Mouse (Mus musculus): ENCODE results near the gene Snn.

Snn gene

DNA sequence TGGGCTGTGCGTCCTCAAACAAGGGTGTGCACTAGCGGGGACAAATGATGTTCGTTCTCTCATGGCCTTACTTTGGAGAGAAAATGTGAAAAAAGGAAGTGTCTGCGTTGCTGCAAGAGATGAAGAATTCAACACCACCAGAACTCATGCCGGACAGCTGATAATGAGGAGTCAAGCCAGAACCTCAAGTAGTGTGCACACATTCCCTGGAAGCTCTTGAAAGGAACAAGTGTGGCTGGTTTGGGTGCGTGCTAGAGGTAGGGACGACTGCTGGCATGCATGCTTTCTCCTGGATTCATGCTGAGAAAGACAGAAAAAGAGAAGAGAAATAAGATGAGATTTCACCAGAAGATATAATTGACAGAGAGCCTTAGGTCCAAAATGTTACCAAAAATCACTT is 13.6 kb upstream of the Snn start:
- DNase-seq (ENCODE audit: low spot score in 2 of 2) = no peak

GRCm38 (mm10) chr16:11050226-11050625 is 10.5 kb upstream of the Snn start:
- no peak for DNase-seq (ENCODE audit: low spot score in 2 of 2)

DNA sequence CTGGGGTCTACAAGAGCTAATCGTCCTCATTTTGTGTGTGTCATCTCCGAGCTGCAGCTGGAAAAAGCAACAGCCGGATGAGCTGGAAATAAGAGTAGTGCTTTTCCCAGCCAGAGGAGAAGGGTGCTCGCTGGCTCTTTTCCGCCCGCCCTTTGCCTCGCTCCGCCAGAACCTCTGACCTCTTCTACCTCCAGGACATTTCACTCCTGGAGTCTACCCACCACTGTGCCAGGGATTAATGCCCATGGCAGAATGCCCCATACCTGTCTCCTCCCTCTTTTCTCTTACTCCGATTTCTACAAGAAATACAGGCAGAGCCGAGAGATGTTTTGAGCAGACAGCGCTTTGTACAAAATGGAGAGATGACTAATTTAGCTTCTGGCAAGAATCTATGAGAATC is 9.6 kb upstream of the Snn start:
- DNase-seq (ENCODE audit: low spot score in 2 of 2) = no peak

- DNase-seq (ENCODE audit: low spot score in 2 of 2) = peak; percentile 53 to 59
These were observed 6.3 kb upstream of the Snn start for GRCm38 (mm10) chr16:11054409-11054808.

DNA sequence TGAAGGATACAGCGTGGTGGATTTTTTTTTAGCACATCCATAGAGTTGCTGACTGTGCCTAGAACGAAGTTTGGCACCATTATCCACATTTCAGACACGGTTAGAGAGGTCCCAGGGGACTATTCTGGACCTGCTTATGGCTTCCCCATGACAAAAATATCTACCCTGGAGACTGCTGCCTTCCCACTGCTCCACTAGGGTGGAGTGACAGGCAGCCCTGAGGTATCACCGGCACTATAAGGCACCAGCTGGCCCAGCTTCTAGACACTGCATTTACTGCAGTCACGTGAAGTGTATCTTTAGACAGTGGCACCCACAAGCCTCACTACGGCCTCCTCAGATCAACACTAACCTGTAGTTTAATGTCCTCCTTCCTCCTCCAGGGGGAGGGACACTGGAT is 5.9 kb upstream of the Snn start:
- DNase-seq (ENCODE audit: low spot score in 2 of 2) = no peak

- no peak for DNase-seq (ENCODE audit: low spot score in 2 of 2)
These were observed 4.8 kb upstream of the Snn start for GRCm38 (mm10) chr16:11055916-11056315.

DNA sequence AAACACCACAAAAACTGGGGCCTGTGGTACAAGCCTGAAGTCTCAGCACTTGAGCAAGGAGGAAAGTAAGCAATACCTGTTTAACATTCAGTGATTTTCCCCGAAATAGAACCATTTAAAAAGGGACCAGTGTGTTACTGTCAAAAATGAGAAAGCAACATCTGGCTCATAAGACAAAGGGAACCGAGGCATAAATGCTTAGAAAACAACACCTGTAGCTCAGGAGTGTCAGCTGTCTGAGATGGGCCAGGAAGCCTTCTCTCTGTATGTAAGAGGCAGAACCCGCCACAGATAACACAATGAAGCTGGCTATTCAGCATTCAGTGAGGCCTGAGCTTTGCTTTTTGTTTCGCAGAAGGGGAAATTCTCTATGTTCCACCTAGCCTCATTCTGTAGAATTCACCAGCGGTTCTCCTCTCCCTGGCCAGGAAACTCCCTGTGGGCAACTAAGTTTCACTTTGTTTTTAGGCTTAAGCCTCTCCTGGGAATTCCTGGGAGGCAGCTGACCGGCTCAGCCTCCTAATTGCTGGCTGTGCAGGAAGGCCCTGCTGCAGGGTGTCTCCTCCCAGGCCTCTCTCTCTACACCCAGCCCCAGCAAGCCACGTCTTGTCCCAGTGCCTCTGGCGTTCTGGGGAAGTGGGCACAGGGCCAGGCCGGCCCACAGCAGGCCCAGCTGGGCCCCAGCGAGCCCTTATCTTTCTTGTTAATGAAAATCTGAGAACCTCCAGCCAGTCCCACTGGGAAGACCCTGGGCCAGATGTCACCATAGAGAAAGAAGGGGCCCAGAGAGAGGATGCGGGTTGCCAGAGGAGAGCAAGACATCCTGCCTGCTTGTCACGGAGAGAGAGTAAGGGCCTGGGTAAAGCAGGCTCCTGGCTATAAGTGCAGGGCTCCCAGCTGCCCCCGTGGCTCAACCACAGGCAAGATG is 2.3 kb downstream of the Snn start:
- peak in 1 of 2 experiments; percentile 53 for DNase-seq (ENCODE audit: low spot score in 2 of 2)

DNA sequence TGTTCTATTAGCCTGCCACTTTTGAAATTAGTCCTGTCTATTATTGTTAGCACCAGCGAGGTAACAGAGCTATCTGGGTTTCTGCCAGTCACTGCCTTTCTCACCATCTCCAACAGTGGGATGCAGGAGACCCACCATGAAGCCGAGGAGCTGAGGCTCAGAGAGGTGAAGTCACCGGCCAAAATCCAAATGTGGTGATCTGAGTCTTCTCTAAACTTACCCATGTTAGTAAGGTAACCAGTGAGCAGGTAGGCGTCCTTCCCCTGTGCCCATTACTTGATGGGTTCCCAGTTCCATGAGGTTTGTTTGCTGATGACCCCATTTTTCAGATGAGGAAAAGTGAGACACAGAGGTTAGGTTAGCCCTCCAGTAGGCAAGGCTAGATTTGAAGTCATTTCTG is 3.6 kb downstream of the Snn start:
- DNase-seq (ENCODE audit: low spot score in 2 of 2) = no peak

GRCm38 (mm10) chr16:11064742-11065141 is 4.0 kb downstream of the Snn start:
- no peak for DNase-seq (ENCODE audit: low spot score in 2 of 2)

GRCm38 (mm10) chr16:11065431-11065830 is 4.7 kb downstream of the Snn start:
- DNase-seq (ENCODE audit: low spot score in 2 of 2) = no peak

- peak; percentile 98 for DNase-seq (ENCODE audit: low spot score in 2 of 2)
These were observed 5.5 kb downstream of the Snn start, which contains the start of gene Litaf for GRCm38 (mm10) chr16:11066029-11066832. Gene Litaf, minus strand, starts transcription at chr16:11066157.

GRCm38 (mm10) chr16:11066833-11067191 is 6.1 kb downstream of the Snn start:
- no peak for DNase-seq (ENCODE audit: low spot score in 2 of 2)

DNA sequence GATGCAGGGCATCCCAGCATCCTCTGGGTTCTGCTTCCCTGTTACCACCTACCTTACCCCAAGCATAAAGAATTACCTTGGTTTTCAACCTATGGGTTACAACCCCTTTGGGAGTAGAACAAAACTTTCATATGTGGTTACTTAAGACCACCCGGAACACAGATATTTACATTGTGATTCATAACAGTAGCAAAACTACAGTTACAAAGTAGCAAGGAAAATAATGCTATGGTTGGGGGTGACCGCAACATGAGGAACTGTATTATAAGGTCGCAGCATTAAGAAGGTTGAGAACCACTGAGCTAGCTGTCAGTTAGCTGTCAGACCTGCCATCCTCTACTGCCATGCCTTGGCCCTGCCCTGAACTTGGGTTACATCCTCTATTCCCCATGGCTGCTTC is 7.9 kb downstream of the Snn start:
- DNase-seq (ENCODE audit: low spot score in 2 of 2) = no peak

GRCm38 (mm10) chr16:11069271-11069670 is 8.5 kb downstream of the Snn start:
- no peak for DNase-seq (ENCODE audit: low spot score in 2 of 2)

DNA sequence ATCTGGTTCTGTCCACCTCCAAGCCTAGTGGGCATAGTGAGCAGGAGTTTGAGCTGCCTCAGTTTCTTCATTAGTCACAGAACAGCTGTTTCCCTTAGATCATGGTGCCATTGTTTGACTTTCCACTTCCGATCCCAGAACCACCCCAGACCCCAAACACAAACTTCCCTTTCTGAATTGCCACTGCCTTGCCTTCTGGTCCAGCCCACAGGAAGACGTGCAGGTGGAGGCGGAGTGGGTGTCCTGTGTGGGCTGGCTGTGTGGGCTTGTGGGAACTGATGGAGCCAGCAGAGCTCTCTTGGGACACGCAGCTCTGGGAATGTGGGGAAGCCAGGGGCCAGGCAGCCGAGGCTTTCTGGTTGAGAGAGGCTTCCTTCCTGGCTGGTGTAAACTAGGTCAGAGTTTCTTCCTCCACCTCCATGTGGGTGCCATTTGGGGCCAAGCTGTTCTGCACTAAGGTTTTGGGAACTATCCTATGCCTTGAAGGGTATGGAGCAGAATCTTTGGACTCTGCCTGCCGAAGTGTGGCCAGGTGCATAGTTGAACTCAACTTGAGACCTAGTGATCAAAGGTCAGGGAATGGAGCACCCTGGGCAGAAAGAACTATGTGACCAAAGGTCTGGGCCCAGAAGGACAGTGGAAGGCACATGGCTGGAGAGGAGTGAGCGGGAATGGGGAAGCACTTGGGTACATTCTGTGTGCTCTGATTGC is 9.1 kb downstream of the Snn start:
- peak; percentile 71 to 73 for DNase-seq (ENCODE audit: low spot score in 2 of 2)

- DNase-seq (ENCODE audit: low spot score in 2 of 2) = no peak
These were observed 10.4 kb downstream of the Snn start for GRCm38 (mm10) chr16:11071176-11071575.

DNA sequence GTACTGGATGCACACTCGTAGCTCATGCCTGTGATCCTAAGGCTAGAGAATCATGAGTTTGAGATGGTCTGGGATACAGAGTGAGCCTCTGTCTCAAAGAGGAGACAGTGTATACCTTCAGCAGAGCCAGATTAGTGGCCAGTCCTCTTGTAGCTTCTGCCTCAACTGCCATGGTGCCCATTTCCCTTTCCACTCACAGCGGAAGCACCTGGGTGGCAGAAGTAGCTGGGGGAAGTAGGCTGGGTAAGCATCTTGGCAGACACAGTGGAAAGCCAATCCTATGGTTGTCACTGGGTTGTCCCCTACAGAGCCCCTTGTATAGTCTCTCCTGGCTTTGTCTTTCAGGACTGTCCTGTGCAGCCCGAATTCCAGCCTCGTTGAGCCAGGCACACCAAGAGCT is 11.1 kb downstream of the Snn start:
- peak; percentile 79 to 83 for DNase-seq (ENCODE audit: low spot score in 2 of 2)

DNA sequence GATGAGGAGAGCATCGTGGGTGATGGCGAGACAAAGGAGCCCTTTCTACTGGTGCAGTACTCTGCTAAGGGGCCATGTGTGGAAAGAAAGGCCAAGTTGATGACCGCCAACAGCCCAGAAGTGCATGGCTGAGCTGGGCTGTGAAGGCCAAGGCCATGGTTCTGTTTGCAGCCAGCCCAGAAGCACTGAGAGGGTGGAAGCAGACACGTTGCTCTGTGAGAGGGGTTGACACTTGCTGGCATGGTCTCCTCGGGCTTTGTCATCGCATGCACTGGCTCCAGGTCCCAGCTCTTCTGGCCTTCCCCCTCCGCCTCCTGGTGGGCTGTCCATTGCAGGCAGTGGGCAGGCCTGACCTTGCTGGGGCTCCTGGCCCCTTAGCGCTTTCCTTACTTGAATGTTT is 11.7 kb downstream of the Snn start:
- no peak for DNase-seq (ENCODE audit: low spot score in 2 of 2)

GRCm38 (mm10) chr16:11073060-11073459 is 12.3 kb downstream of the Snn start:
- peak in 1 of 2 experiments; percentile 52 for DNase-seq (ENCODE audit: low spot score in 2 of 2)

GRCm38 (mm10) chr16:11077601-11078201 is 17.0 kb downstream of the Snn start:
- peak; percentile 89 to 93 for DNase-seq (ENCODE audit: low spot score in 2 of 2)

DNA sequence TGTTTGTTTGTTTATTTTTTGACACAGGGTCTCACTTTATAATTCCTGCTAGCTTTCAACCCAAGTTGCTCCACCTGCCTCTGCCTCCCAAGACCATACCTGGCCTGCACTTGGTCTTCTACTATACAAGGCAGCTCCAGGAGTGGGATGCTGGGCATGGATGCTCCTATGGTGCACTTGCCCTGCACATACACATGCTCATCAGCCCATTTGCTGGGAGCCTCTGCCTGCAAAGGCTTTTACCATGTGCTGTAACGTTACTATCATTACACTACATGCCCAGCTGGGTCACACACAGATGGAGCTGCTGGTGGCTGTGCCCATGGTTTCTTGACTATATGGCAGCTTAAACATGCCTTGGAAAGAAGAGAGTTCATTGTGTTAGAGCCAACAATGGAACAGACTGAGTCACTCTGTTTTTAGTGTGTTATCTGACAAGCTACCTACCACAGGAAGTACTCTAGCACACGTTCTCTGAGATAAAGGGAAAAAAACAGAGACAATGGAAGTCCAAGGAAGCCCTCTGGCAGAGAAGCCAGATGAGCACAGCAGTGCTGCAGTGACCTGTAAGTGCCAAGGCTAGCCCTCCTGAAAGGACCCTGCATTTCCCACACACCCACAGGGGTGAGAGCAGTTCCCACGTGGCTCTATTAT is 17.6 kb downstream of the Snn start:
- DNase-seq (ENCODE audit: low spot score in 2 of 2) = no peak
